Mouse (Mus musculus): Measurements from ENCODE around the gene Olfr613. TPM values are rescaled to one million over a fixed set of nuclear protein-coding genes. Genes with fewer than 3 reads are reported as not detected.

The Olfr613 gene
- polyA plus RNA-seq, 1 experiment: not detected

DNA sequence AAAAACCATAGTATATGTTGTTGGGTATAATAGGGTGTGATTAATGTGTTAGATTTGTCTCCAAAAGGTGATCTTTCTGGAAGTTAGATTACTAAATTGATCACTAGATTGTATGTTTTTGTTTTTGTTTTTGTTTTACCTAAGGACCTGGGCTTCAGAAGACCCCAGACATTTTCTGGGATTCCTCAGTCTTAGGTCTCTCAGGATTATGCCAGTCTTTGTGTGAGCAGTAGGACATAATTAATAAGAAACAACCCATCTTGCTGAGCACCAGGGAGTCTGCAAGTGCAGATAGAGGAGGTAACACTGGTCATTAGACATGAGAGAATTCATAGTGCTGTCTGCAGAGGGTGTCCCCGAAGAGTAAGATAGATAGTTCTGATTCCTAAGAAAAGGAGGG lies 24.9 kb downstream of the Olfr613 start, which contains the start of gene Olfr617:
Gene Olfr617, plus strand, starts transcription at position 301 of the 400 bp plus-strand sequence.
- TF ChIP-seq EP300 (IDR thresholded peaks at IDR 0.05; ENCODE audit: insufficient read depth, low read depth, low read length) (no peak), CTCF (IDR thresholded peaks at IDR 0.05; ENCODE audit: low read depth, low read length) (no peak), POLR2A (IDR thresholded peaks at IDR 0.05; ENCODE audit: insufficient read depth, low read length) (no peak)

DNA sequence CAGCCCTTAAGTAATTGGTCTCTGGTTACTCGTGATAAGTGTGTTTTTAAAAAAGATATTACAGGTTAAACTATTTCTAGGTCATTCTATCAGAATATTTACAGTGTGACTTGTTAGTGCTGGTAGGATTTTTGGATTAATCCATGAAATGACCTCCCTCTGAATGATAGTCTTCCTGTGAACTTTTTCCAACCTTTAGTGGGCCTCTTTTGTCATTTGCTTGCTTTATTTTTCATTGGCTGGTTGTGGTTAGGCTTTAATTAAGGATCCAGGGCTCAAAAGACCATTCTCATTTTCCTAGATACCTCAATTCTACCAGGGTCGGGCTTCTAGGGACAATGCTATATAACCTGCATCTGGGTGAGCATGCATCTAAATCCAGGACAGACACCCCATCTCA lies 41.9 kb downstream of the Olfr613 start, which contains the start of gene Olfr618:
Gene Olfr618, plus strand, starts transcription at position 301 of the 400 bp plus-strand sequence.
- Histone ChIP-seq H3K27ac (ENCODE audit: insufficient read depth, low read length) (no peak within 1 kb of the TSS), H3K4me3 (ENCODE audit: low read depth, low read length) (no peak within 1 kb of the TSS), H3K36me3 (ENCODE audit: control insufficient read depth, insufficient read depth, low read length, poor library complexity, severe bottlenecking) (no peaks in the 10 kb centered on the region), H3K9ac (ENCODE audit: low read depth, poor library complexity, severe bottlenecking) (no peak within 1 kb of the TSS), H3K4me1 (ENCODE audit: control insufficient read depth, insufficient read depth, low read length) (no peaks in the 10 kb centered on the region), H3K9me3 (replicated peaks; ENCODE audit: control insufficient read depth, insufficient read depth, low read length, poor library complexity, severe bottlenecking) (no peaks in the 10 kb centered on the region), H3K27me3 (ENCODE audit: control insufficient read depth, insufficient read depth, low read length, poor library complexity, severe bottlenecking) (no peaks in the 10 kb centered on the region)
- no peak for TF ChIP-seq EP300 (IDR thresholded peaks at IDR 0.05; ENCODE audit: insufficient read depth, low read depth, low read length)
- TF ChIP-seq POLR2A (IDR thresholded peaks at IDR 0.05; ENCODE audit: insufficient read depth, low read length): no peak
- TF ChIP-seq CTCF (IDR thresholded peaks at IDR 0.05; ENCODE audit: low read depth, low read length): no peak

More for the DNA sequence above, 24.9 kb downstream of the Olfr613 start, which contains the start of gene Olfr617:
- Histone ChIP-seq H3K4me1 (ENCODE audit: control insufficient read depth, insufficient read depth, low read length) (no peaks in the 10 kb centered on the region), H3K9ac (ENCODE audit: low read depth, poor library complexity, severe bottlenecking) (no peak within 1 kb of the TSS), H3K27ac (ENCODE audit: insufficient read depth, low read length) (no peak within 1 kb of the TSS), H3K27me3 (ENCODE audit: control insufficient read depth, insufficient read depth, low read length, poor library complexity, severe bottlenecking) (no peaks in the 10 kb centered on the region), H3K4me3 (ENCODE audit: low read depth, low read length) (no peak within 1 kb of the TSS), H3K9me3 (replicated peaks; ENCODE audit: control insufficient read depth, insufficient read depth, low read length, poor library complexity, severe bottlenecking) (no peaks in the 10 kb centered on the region), H3K36me3 (ENCODE audit: control insufficient read depth, insufficient read depth, low read length, poor library complexity, severe bottlenecking) (no peaks in the 10 kb centered on the region)

DNA sequence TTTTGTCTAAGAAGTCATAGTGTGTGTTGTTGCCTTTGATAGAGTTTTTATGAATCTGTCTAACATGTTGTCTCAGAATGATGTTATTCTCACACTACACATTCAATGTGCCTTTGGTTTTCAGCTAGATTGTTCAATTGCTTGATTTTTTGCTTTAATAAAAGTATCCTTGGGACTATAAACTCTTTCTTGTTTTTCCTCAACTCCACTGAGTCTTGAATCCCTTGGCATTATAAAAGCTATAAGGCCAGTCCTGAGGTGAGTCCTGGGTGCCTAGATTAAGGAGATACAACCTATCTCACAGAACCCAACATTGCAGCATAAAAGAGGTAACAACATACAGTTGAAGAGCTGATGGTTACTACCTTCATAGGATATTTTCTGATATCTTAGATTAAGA lies 52.4 kb downstream of the Olfr613 start, which contains the start of gene Olfr619:
Gene Olfr619, plus strand, starts transcription at position 301 of the 400 bp plus-strand sequence.
- no peak within 1 kb of the TSS for H3K27ac ChIP-seq (ENCODE audit: insufficient read depth, low read length)
- H3K9me3 ChIP-seq (replicated peaks; ENCODE audit: control insufficient read depth, insufficient read depth, low read length, poor library complexity, severe bottlenecking): no peaks in the 10 kb centered on the region
- no peaks in the 10 kb centered on the region for H3K36me3 ChIP-seq (ENCODE audit: control insufficient read depth, insufficient read depth, low read length, poor library complexity, severe bottlenecking)
- H3K4me1 ChIP-seq (ENCODE audit: control insufficient read depth, insufficient read depth, low read length): no peaks in the 10 kb centered on the region
- TF ChIP-seq CTCF (IDR thresholded peaks at IDR 0.05; ENCODE audit: low read depth, low read length) (no peak), POLR2A (IDR thresholded peaks at IDR 0.05; ENCODE audit: insufficient read depth, low read length) (no peak), EP300 (IDR thresholded peaks at IDR 0.05; ENCODE audit: insufficient read depth, low read depth, low read length) (no peak)
- no peak within 1 kb of the TSS for H3K9ac ChIP-seq (ENCODE audit: low read depth, poor library complexity, severe bottlenecking)
- no peaks in the 10 kb centered on the region for H3K27me3 ChIP-seq (ENCODE audit: control insufficient read depth, insufficient read depth, low read length, poor library complexity, severe bottlenecking)
- H3K4me3 ChIP-seq (ENCODE audit: low read depth, low read length): no peak within 1 kb of the TSS

Other genes with a start within 250 kb of the Olfr613 start
- not detected in 2 replicates for gene Olfr596, start 242.4 kb upstream of the Olfr613 start, polyA plus RNA-seq (2011; ENCODE audit: insufficient read depth, insufficient read length, low read depth, missing spikeins)
- gene Olfr597, start 231.8 kb upstream of the Olfr613 start, polyA plus RNA-seq (2011; ENCODE audit: insufficient read depth, insufficient read length, low read depth, missing spikeins): not detected in 2 replicates
- not detected in 2 replicates for gene Olfr598, start 224.5 kb upstream of the Olfr613 start, polyA plus RNA-seq (2011; ENCODE audit: insufficient read depth, insufficient read length, low read depth, missing spikeins)
- gene Olfr599, start 212.2 kb upstream of the Olfr613 start, polyA plus RNA-seq (2011; ENCODE audit: insufficient read depth, insufficient read length, low read depth, missing spikeins): not detected in 2 replicates
- not detected in 2 replicates for gene Olfr600, start 198.4 kb upstream of the Olfr613 start, polyA plus RNA-seq (2011; ENCODE audit: insufficient read depth, insufficient read length, low read depth, missing spikeins)
- not detected in 2 replicates for gene Olfr601, start 185.4 kb upstream of the Olfr613 start, polyA plus RNA-seq (2011; ENCODE audit: insufficient read depth, insufficient read length, low read depth, missing spikeins)
- not detected in 2 replicates for gene Olfr603, start 161.9 kb upstream of the Olfr613 start, polyA plus RNA-seq (2011; ENCODE audit: insufficient read depth, insufficient read length, low read depth, missing spikeins)
- not detected in 2 replicates for gene Usp17lc, start 133.0 kb upstream of the Olfr613 start, polyA plus RNA-seq (2011; ENCODE audit: insufficient read depth, insufficient read length, low read depth, missing spikeins)
- gene Olfr605, start 102.6 kb upstream of the Olfr613 start, polyA plus RNA-seq (2011; ENCODE audit: insufficient read depth, insufficient read length, low read depth, missing spikeins): not detected in 2 replicates
- gene Olfr606, start 99.0 kb upstream of the Olfr613 start, polyA plus RNA-seq (2011; ENCODE audit: insufficient read depth, insufficient read length, low read depth, missing spikeins): not detected in 2 replicates
- gene Olfr607, start 83.9 kb upstream of the Olfr613 start, polyA plus RNA-seq (2011; ENCODE audit: insufficient read depth, insufficient read length, low read depth, missing spikeins): 0.13 TPM in 1 of 2 replicates, not detected in the other
- gene Olfr608, start 78.2 kb upstream of the Olfr613 start, polyA plus RNA-seq (2011; ENCODE audit: insufficient read depth, insufficient read length, low read depth, missing spikeins): not detected in 2 replicates
- gene Olfr609, start 50.0 kb upstream of the Olfr613 start, polyA plus RNA-seq (2011; ENCODE audit: insufficient read depth, insufficient read length, low read depth, missing spikeins): not detected in 2 replicates
- gene Olfr610, start 36.0 kb upstream of the Olfr613 start, polyA plus RNA-seq (2011; ENCODE audit: insufficient read depth, insufficient read length, low read depth, missing spikeins): not detected in 2 replicates
- gene Olfr611, start 27.2 kb upstream of the Olfr613 start, polyA plus RNA-seq (2011; ENCODE audit: insufficient read depth, insufficient read length, low read depth, missing spikeins): not detected in 2 replicates
- not detected in 2 replicates for gene Olfr612, start 5.4 kb upstream of the Olfr613 start, polyA plus RNA-seq (2011; ENCODE audit: insufficient read depth, insufficient read length, low read depth, missing spikeins)
- gene Olfr615, start 8.0 kb downstream of the Olfr613 start, polyA plus RNA-seq (2011; ENCODE audit: insufficient read depth, insufficient read length, low read depth, missing spikeins): not detected in 2 replicates
- gene Olfr616, start 21.1 kb downstream of the Olfr613 start, polyA plus RNA-seq (2011; ENCODE audit: insufficient read depth, insufficient read length, low read depth, missing spikeins): not detected in 2 replicates
- not detected in 2 replicates for gene Olfr617, start 25.0 kb downstream of the Olfr613 start, polyA plus RNA-seq (2011; ENCODE audit: insufficient read depth, insufficient read length, low read depth, missing spikeins)
- gene Olfr618, start 42.0 kb downstream of the Olfr613 start, polyA plus RNA-seq (2011; ENCODE audit: insufficient read depth, insufficient read length, low read depth, missing spikeins): not detected in 2 replicates
- gene Olfr619, start 52.5 kb downstream of the Olfr613 start, polyA plus RNA-seq (2011; ENCODE audit: insufficient read depth, insufficient read length, low read depth, missing spikeins): not detected in 2 replicates
- gene Olfr620, start 64.5 kb downstream of the Olfr613 start, polyA plus RNA-seq (2011; ENCODE audit: insufficient read depth, insufficient read length, low read depth, missing spikeins): not detected in 2 replicates
- gene Olfr622, start 94.6 kb downstream of the Olfr613 start, polyA plus RNA-seq (2011; ENCODE audit: insufficient read depth, insufficient read length, low read depth, missing spikeins): not detected in 2 replicates
- not detected in 2 replicates for gene Olfr623, start 115.6 kb downstream of the Olfr613 start, polyA plus RNA-seq (2011; ENCODE audit: insufficient read depth, insufficient read length, low read depth, missing spikeins)
- 0.13 TPM in 1 of 2 replicates, not detected in the other for gene Olfr624, start 123.1 kb downstream of the Olfr613 start, polyA plus RNA-seq (2011; ENCODE audit: insufficient read depth, insufficient read length, low read depth, missing spikeins)
- not detected in 2 replicates for gene Olfr625-ps1, start 134.6 kb downstream of the Olfr613 start, polyA plus RNA-seq (2011; ENCODE audit: insufficient read depth, insufficient read length, low read depth, missing spikeins)
- 0.16 TPM in 1 of 2 replicates, not detected in the other for gene Olfr243, start 166.6 kb downstream of the Olfr613 start, polyA plus RNA-seq (2011; ENCODE audit: insufficient read depth, insufficient read length, low read depth, missing spikeins)
- gene Olfr628, start 182.3 kb downstream of the Olfr613 start, polyA plus RNA-seq (2011; ENCODE audit: insufficient read depth, insufficient read length, low read depth, missing spikeins): not detected in 2 replicates
- not detected in 2 replicates for gene Olfr629, start 196.9 kb downstream of the Olfr613 start, polyA plus RNA-seq (2011; ENCODE audit: insufficient read depth, insufficient read length, low read depth, missing spikeins)
- not detected in 2 replicates for gene Olfr630, start 209.3 kb downstream of the Olfr613 start, polyA plus RNA-seq (2011; ENCODE audit: insufficient read depth, insufficient read length, low read depth, missing spikeins)
- gene Olfr69, start 223.5 kb downstream of the Olfr613 start, polyA plus RNA-seq (2011; ENCODE audit: insufficient read depth, insufficient read length, low read depth, missing spikeins): not detected in 2 replicates
- gene Olfr68, start 231.6 kb downstream of the Olfr613 start, polyA plus RNA-seq (2011; ENCODE audit: insufficient read depth, insufficient read length, low read depth, missing spikeins): not detected in 2 replicates
- gene Olfr67, start 243.7 kb downstream of the Olfr613 start, polyA plus RNA-seq (2011; ENCODE audit: insufficient read depth, insufficient read length, low read depth, missing spikeins): not detected in 2 replicates